Mouse (Mus musculus): ENCODE data around the gene Pnpla7. TPM values are rescaled to one million over a fixed set of nuclear protein-coding genes. Genes with fewer than 3 reads are reported as not detected.
"Not testable (repeated sequence)": the region's sequence is repeated elsewhere in the genome, so short reads cannot be mapped to it uniquely, and the experiment has no call there.

The Pnpla7 gene
- polyA plus RNA-seq, 1 experiment, result 8.8 TPM

DNA sequence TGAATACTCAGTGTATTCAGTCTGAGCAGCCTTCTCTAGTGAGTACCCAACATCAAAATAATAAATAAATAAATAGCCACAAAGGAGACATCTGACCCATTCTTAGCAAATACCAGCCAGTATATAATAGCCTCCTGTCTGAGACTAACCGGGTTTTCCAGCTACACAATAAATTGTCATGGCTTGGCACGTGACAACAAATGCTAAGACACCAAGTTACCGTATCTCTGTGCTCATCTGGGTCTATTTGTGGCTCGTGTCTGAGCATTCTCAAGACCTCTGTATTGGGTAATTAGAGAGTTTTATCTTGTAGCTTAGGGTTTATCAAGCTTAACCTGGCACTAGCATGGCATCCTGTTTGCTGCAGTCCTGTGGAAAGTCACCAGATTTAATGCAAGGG, 33.7 kb upstream of the Pnpla7 start:
- Histone ChIP-seq H3K4me2 (ENCODE audit: low read depth) (no peak overlapping the region), H3K79me2 (ENCODE audit: control insufficient read depth, insufficient read depth) (no peaks in the 10 kb centered on the region), H3ac (ENCODE audit: control insufficient read depth, insufficient read length) (no peak overlapping the region), H3K27me3 (ENCODE audit: control insufficient read depth, insufficient read depth, insufficient read length) (peaks cover 22% of the 10 kb centered on the region), H3K36me3 (ENCODE audit: control insufficient read depth, insufficient read depth) (no peaks in the 10 kb centered on the region), H3K4me3 (no peak overlapping the region)
- no peak for TF ChIP-seq E2F4 (IDR thresholded peaks at IDR 0.05; ENCODE audit: insufficient read depth)
- TF ChIP-seq TCF3 (IDR thresholded peaks at IDR 0.05; ENCODE audit: insufficient read length, low read depth), result no peak
- TF ChIP-seq POLR2A (IDR thresholded peaks at IDR 0.05; ENCODE audit: insufficient read length, low read depth), result no peak
- no peak for TF ChIP-seq TCF12 (IDR thresholded peaks at IDR 0.05; ENCODE audit: insufficient read depth, poor library complexity, severe bottlenecking)
- TF ChIP-seq MAX (IDR thresholded peaks at IDR 0.05; ENCODE audit: low read depth), result no peak
- no peak for TF ChIP-seq POLR2AphosphoS2 (IDR thresholded peaks at IDR 0.05; ENCODE audit: insufficient read length, low read depth)
- no peak for TF ChIP-seq USF1 (IDR thresholded peaks at IDR 0.05; ENCODE audit: low read depth)
- no peak for TF ChIP-seq REST (IDR thresholded peaks at IDR 0.05; ENCODE audit: insufficient read depth, insufficient read length)
- TF ChIP-seq CEBPB (IDR thresholded peaks at IDR 0.05; ENCODE audit: insufficient read depth, poor library complexity, severe bottlenecking), result no peak
- TF ChIP-seq MYOD1 (IDR thresholded peaks at IDR 0.05; ENCODE audit: control insufficient read depth in 1 of 3, insufficient read length in 2 of 3, low read depth in 2 of 3), result no peak

DNA sequence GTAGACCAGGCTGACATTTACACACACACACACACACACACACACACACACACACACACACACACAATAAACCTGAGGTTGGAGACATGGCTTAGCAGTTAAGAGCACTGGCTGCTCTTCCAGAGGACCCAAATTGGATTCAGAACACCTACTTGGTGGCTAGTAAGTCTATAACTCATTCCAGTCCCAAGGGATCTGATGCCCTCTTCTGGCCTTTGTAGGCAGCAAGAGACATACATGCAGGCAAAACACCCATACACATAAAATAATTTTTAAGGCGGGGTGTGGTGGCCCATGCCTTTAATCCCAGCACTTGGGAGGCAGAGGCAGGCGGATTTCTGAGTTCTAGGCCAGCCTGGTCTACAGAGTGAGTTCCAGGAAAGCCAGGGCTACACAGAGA, 31.5 kb upstream of the Pnpla7 start:
- not testable (repeated sequence) for H3K4me2 ChIP-seq (ENCODE audit: low read depth); H3K79me2 ChIP-seq (ENCODE audit: control insufficient read depth, insufficient read depth); H3K4me3 ChIP-seq; H3ac ChIP-seq (ENCODE audit: control insufficient read depth, insufficient read length); H3K36me3 ChIP-seq (ENCODE audit: control insufficient read depth, insufficient read depth)
- peaks cover 24% of the 10 kb centered on the region for H3K27me3 ChIP-seq (ENCODE audit: control insufficient read depth, insufficient read depth, insufficient read length)

DNA sequence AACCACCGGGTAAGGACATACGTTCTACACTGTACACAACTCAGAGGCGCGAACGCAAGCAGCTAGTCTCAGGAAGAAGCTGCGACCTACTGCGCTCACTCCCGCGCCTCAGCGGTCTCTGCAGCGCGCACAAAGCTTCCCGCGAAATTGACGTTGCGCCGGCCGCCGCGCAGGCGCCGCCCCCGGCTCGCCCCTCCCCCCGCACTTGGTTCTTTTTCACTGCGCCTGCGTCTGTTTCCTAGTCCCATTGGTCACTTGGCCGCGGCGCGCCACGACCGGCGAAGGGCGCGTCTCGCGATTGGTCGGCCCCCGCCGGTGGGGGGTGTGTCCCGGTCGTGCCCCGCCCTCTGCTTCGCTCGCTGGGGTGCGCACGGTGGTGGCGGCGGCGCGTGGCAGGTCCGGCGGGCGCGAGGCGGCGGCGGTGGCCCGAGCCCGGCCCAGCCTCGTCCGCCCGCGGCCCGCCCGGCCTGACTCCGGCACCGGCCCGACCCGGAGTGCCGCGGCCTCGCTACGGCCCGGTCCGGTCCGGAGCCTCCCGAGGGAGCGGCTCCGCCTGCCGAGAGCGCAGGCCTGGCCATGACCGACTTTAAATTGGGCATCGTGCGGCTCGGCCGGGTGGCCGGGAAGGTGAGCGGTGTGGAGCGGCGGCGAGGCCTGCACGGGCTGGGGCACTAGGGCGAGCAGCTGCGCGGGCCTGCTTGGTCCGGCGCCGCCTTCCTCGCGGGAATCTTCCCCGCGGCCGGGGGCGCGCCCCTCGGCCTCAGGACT, 26.2 kb upstream of the Pnpla7 start, which contains the start of gene Zmynd19:
Gene Zmynd19 (plus strand): TSS at position 372 of the 768 bp plus-strand sequence.
- H3K4me2 ChIP-seq (ENCODE audit: low read depth), result peak within 1 kb of the TSS; percentile 96
- H3ac ChIP-seq (ENCODE audit: control insufficient read depth, insufficient read length), result peak within 1 kb of the TSS; percentile 73
- peaks cover 14% of the 10 kb centered on the region for H3K27me3 ChIP-seq (ENCODE audit: control insufficient read depth, insufficient read depth, insufficient read length)
- TF ChIP-seq SRF (IDR thresholded peaks at IDR 0.05; ENCODE audit: control insufficient read depth, insufficient read length, low read depth), result peak; percentile 9
- no peak for TF ChIP-seq REST (IDR thresholded peaks at IDR 0.05; ENCODE audit: insufficient read depth, insufficient read length)
- TF ChIP-seq MYOG (IDR thresholded peaks at IDR 0.05; ENCODE audit: control insufficient read depth in 1 of 3, insufficient read depth in 1 of 3, insufficient read length in 2 of 3, low read depth in 2 of 3), result peak in 1 of 3 experiments; percentile 11
- TF ChIP-seq E2F4 (IDR thresholded peaks at IDR 0.05; ENCODE audit: insufficient read depth), result peak; percentile 65
- no peak for TF ChIP-seq TCF3 (IDR thresholded peaks at IDR 0.05; ENCODE audit: insufficient read length, low read depth)
- no peak for TF ChIP-seq MYOD1 (IDR thresholded peaks at IDR 0.05; ENCODE audit: control insufficient read depth in 1 of 3, insufficient read length in 2 of 3, low read depth in 2 of 3)
- no peak for TF ChIP-seq CEBPB (IDR thresholded peaks at IDR 0.05; ENCODE audit: insufficient read depth, poor library complexity, severe bottlenecking)
- no peak for TF ChIP-seq TCF12 (IDR thresholded peaks at IDR 0.05; ENCODE audit: insufficient read depth, poor library complexity, severe bottlenecking)
- no peak for TF ChIP-seq USF1 (IDR thresholded peaks at IDR 0.05; ENCODE audit: low read depth)
- peak; percentile 91 for TF ChIP-seq POLR2A (IDR thresholded peaks at IDR 0.05; ENCODE audit: insufficient read length, low read depth)
- TF ChIP-seq MAX (IDR thresholded peaks at IDR 0.05; ENCODE audit: low read depth), result no peak
- peak; percentile 76 for TF ChIP-seq POLR2AphosphoS2 (IDR thresholded peaks at IDR 0.05; ENCODE audit: insufficient read length, low read depth)
- peaks cover 6% of the 10 kb centered on the region for H3K36me3 ChIP-seq (ENCODE audit: control insufficient read depth, insufficient read depth)
- H3K79me2 ChIP-seq (ENCODE audit: control insufficient read depth, insufficient read depth), result peaks cover 11% of the 10 kb centered on the region
- peak within 1 kb of the TSS; percentile 33 for H3K4me3 ChIP-seq

DNA sequence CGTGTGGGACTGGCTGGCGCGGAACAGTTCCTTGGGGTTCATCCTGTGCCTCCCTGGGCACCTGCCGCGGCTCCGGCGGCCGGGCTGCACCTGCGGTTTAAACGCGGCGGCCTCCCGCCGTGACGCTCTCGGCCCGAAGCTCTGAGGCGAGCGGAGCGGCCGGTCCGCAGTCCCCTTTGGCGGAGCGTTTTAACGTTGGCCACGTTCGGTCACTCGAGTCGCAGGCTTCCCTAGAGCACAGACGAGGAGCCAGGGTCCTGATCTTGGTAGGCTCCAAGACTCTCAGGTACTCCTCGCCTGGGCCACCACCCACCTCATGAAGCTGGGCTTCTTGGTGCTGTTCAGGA, 25.7 kb upstream of the Pnpla7 start:
- peak overlapping the region; percentile 96 for H3K4me2 ChIP-seq (ENCODE audit: low read depth)
- peaks cover 6% of the 10 kb centered on the region for H3K36me3 ChIP-seq (ENCODE audit: control insufficient read depth, insufficient read depth)
- peak overlapping the region; percentile 33 for H3K4me3 ChIP-seq
- peaks cover 11% of the 10 kb centered on the region for H3K79me2 ChIP-seq (ENCODE audit: control insufficient read depth, insufficient read depth)
- H3ac ChIP-seq (ENCODE audit: control insufficient read depth, insufficient read length), result peak overlapping the region; percentile 73
- peaks cover 14% of the 10 kb centered on the region for H3K27me3 ChIP-seq (ENCODE audit: control insufficient read depth, insufficient read depth, insufficient read length)
- TF ChIP-seq TCF12 (IDR thresholded peaks at IDR 0.05; ENCODE audit: insufficient read depth, poor library complexity, severe bottlenecking), result no peak
- peak in 1 of 3 experiments; percentile 31 for TF ChIP-seq MYOD1 (IDR thresholded peaks at IDR 0.05; ENCODE audit: control insufficient read depth in 1 of 3, insufficient read length in 2 of 3, low read depth in 2 of 3)

DNA sequence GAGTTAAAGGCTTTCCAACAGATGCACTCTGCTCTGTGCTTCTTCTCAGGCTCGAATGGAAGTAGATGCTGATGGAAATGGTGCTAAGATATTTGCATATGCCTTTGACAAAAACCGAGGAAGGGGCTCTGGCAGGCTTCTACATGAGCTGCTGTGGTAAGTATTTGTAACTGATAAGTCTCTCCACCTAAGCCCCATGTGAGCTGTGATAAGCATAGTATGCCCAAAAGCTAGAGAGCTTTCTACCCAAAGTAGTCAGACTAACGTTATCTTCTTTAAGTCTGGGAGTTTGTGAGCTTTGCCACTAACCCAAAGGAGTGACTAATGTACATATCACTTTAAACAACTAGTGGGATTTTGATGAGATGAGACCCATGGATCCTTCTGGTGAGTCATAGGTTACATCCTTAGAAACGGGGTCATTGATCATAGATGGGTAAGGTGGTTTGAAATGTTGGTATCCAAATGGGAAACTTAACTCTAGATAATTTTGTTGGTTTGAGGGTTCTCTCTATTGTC, 23.2 kb upstream of the Pnpla7 start:
- H3K4me3 ChIP-seq, result no peak overlapping the region
- peaks cover 11% of the 10 kb centered on the region for H3K79me2 ChIP-seq (ENCODE audit: control insufficient read depth, insufficient read depth)
- no peak for TF ChIP-seq E2F4 (IDR thresholded peaks at IDR 0.05; ENCODE audit: insufficient read depth)
- no peak for TF ChIP-seq MAX (IDR thresholded peaks at IDR 0.05; ENCODE audit: low read depth)
- TF ChIP-seq POLR2AphosphoS2 (IDR thresholded peaks at IDR 0.05; ENCODE audit: insufficient read length, low read depth), result no peak
- TF ChIP-seq TCF12 (IDR thresholded peaks at IDR 0.05; ENCODE audit: insufficient read depth, poor library complexity, severe bottlenecking), result no peak
- no peak for TF ChIP-seq MYOG (IDR thresholded peaks at IDR 0.05; ENCODE audit: control insufficient read depth in 1 of 3, insufficient read depth in 1 of 3, insufficient read length in 2 of 3, low read depth in 2 of 3)
- no peak for TF ChIP-seq POLR2A (IDR thresholded peaks at IDR 0.05; ENCODE audit: insufficient read length, low read depth)
- TF ChIP-seq TCF3 (IDR thresholded peaks at IDR 0.05; ENCODE audit: insufficient read length, low read depth), result no peak
- TF ChIP-seq SRF (IDR thresholded peaks at IDR 0.05; ENCODE audit: control insufficient read depth, insufficient read length, low read depth), result no peak
- no peak for TF ChIP-seq REST (IDR thresholded peaks at IDR 0.05; ENCODE audit: insufficient read depth, insufficient read length)
- TF ChIP-seq CEBPB (IDR thresholded peaks at IDR 0.05; ENCODE audit: insufficient read depth, poor library complexity, severe bottlenecking), result no peak
- TF ChIP-seq MYOD1 (IDR thresholded peaks at IDR 0.05; ENCODE audit: control insufficient read depth in 1 of 3, insufficient read length in 2 of 3, low read depth in 2 of 3), result no peak
- TF ChIP-seq USF1 (IDR thresholded peaks at IDR 0.05; ENCODE audit: low read depth), result no peak
- peaks cover 6% of the 10 kb centered on the region for H3K27me3 ChIP-seq (ENCODE audit: control insufficient read depth, insufficient read depth, insufficient read length)
- H3ac ChIP-seq (ENCODE audit: control insufficient read depth, insufficient read length), result no peak overlapping the region
- H3K4me2 ChIP-seq (ENCODE audit: low read depth), result no peak overlapping the region
- H3K36me3 ChIP-seq (ENCODE audit: control insufficient read depth, insufficient read depth), result peaks cover 8% of the 10 kb centered on the region

All from myocyte (in vitro differentiated cells).